Mouse (Mus musculus) embryonic facial prominence, embryonic 10.5 days (tissue): ENCODE data around the gene Kif3b. TPM values are rescaled to one million over a fixed set of nuclear protein-coding genes. Genes with fewer than 3 reads are reported as not detected.
"Not testable (repeated sequence)": the region's sequence is repeated elsewhere in the genome, so short reads cannot be mapped to it uniquely, and the experiment has no call there.

ENCODE experiments used
- DNase-seq: peaks from one replicate; pipeline ENCODE4 v3.0.0-alpha.2; 2017; ENCODE audit warnings: low spot score
- H3K27ac ChIP-seq: fragments of 300-500 bp; sonication (generic); replicated peaks from 2 replicates; pipeline ENCODE4 v1.5.1; 2016; ENCODE audit warnings: mild to moderate bottlenecking
- H3K27me3 ChIP-seq: fragments of 300-500 bp; sonication (generic); replicated peaks from 2 replicates; pipeline ENCODE4 v1.6.1; 2016; ENCODE audit warnings: low read depth, mild to moderate bottlenecking; ENCODE audit not compliant: poor library complexity, severe bottlenecking
- H3K36me3 ChIP-seq: fragments of 300-500 bp; sonication (generic); replicated peaks from 2 replicates; pipeline ENCODE4 v1.6.1; 2016; ENCODE audit warnings: mild to moderate bottlenecking, moderate library complexity
- H3K4me1 ChIP-seq: fragments of 300-500 bp; sonication (generic); 2 replicates; pipeline ENCODE4 v1.6.1; 2016
- H3K4me3 ChIP-seq: fragments of 300-500 bp; sonication (generic); 2 replicates; pipeline ENCODE4 v1.5.1; 2016; ENCODE audit warnings: mild to moderate bottlenecking, moderate library complexity
- H3K9me3 ChIP-seq: fragments of 300-500 bp; sonication (generic); 2 replicates; pipeline ENCODE4 v1.6.1; 2016; ENCODE audit warnings: mild to moderate bottlenecking
- WGBS: fragments of 180-500 bp; shearing (Covaris S2); methylation state at CpG from one replicate; pipeline ENCODE4 v1.1.7; 2016; 5-methylcytosine and 5-hydroxymethylcytosine counted together
- polyA plus RNA-seq: library from polyadenylated mRNA; unstranded; fragments of >200 nt; fragmentation: Nextera tagmentation; extraction: Ambion mirVana; gene quantifications from 2 replicates; pipeline ENCODE4 v1.2.1, GENCODE M21; 2016

Gene Kif3b
- polyA plus RNA-seq, 1 experiment from 2014 or later, result 6.4 TPM

DNA sequence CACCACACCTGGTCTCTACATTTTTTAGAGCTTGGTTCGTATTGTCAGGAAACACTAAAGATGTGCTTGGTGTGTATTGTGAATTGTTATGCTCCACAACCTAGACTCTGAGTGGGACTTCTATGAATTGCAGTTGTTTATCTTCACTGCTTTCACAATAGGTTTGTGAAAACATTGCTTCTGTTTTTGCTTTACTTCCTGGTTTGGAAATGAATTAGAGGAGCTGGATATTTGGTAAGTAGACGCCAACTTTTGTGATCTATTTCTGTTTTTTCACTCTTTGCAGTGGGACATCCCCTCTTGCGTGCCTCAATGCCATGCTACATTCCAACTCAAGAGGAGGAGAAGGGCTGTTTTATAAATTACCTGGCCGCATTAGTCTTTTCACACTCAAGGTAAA lies 65.6 kb downstream of the Kif3b start:
- no peak for DNase-seq
- H3K36me3 ChIP-seq, result peaks cover 98% of the 10 kb centered on the region

DNA sequence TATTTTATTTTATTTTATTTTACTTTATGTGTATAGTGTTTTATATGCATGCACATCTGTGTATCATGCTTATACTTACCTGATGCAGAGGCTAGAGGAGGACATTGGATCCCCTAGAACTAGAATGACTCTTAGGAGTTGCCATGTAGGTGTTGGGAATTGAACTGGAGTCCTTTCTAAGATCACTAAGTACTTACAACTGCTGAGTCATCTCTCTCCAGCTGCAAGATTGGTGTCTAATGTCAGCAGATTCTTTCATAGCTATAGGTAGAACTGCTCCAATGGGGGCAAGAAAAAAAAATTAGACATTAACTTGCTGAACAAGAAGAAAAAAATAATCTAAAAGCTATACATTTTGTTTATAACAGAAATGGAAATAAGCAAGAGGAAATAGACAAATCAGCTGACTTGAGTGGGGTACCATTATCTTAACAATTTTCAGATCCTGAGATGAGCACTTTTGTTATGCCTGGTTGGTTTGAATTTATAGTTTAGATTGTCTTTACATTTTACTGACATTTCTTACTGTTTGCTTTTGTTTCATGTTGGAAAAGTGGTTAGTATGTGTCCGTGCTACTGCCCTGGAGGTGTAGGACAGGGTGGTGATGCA lies 70.0 kb downstream of the Kif3b start:
- H3K36me3 ChIP-seq, result peaks cover 96% of the 10 kb centered on the region

More for the DNA sequence above, 65.6 kb downstream of the Kif3b start:
- H3K4me3 ChIP-seq, result no peak overlapping the region
- no peaks in the 10 kb centered on the region for H3K4me1 ChIP-seq
- no peak overlapping the region for H3K27ac ChIP-seq
- WGBS, result 95% methylated on average over 4 of the region's 4 CpGs
- no peaks in the 10 kb centered on the region for H3K9me3 ChIP-seq
- H3K27me3 ChIP-seq, result no peaks in the 10 kb centered on the region

DNA sequence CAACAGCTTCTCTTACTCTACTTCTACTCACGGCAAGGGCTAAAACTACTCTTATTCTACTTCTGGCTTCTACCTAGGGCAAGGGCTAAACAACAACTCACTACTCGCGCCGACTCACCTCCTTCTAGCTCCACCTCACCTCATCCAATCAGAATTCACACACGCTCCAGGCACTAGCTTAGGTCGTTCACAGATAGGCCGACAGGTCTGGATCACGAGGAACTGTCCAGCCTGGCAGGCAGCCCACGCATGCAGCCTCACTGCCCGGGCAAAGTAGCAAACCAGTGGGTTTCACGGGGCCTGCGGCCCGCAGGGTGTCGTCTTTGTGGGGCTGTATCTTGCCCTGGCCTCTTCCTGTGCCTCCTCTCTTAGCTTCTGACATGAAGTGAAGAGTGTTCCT lies 73.3 kb downstream of the Kif3b start:
- peaks cover 96% of the 10 kb centered on the region for H3K36me3 ChIP-seq
- not testable (repeated sequence) for H3K9me3 ChIP-seq, H3K27me3 ChIP-seq, H3K27ac ChIP-seq, DNase-seq, H3K4me3 ChIP-seq, H3K4me1 ChIP-seq
- 91% methylated on average over 14 of the region's 14 CpGs for WGBS

More for the DNA sequence above, 70.0 kb downstream of the Kif3b start:
- no peaks in the 10 kb centered on the region for H3K9me3 ChIP-seq
- no peaks in the 10 kb centered on the region for H3K4me1 ChIP-seq
- H3K27me3 ChIP-seq, result no peaks in the 10 kb centered on the region
- H3K27ac ChIP-seq, result no peak overlapping the region
- WGBS, result 86% methylated on average over 1 of the region's 1 CpGs
- no peak overlapping the region for H3K4me3 ChIP-seq
- no peak for DNase-seq

DNA sequence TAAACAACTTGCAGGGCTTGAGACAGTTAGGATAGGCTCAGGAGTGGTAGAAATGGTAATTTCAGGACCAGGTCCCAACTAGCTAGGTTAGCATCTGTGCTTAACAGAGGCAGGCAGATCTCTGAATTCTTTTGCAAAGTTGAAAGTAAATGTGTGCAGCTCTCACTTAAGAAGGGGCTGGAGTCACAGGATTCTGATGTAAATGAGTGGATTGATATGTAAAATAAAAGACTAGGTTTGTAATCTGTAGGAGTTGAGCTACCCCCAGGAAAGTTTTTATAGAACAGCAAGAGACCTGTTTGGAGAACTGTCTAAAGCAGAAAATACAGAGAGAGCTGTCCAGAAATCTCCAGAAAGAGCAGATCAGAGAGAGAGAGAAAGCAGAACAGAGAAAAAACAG lies 79.7 kb downstream of the Kif3b start:
- Histone ChIP-seq H3K4me3 (no peak overlapping the region), H3K36me3 (peaks cover 73% of the 10 kb centered on the region), H3K9me3 (no peaks in the 10 kb centered on the region), H3K27ac (no peak overlapping the region), H3K4me1 (no peaks in the 10 kb centered on the region), H3K27me3 (no peaks in the 10 kb centered on the region)
- no peak for DNase-seq

DNA sequence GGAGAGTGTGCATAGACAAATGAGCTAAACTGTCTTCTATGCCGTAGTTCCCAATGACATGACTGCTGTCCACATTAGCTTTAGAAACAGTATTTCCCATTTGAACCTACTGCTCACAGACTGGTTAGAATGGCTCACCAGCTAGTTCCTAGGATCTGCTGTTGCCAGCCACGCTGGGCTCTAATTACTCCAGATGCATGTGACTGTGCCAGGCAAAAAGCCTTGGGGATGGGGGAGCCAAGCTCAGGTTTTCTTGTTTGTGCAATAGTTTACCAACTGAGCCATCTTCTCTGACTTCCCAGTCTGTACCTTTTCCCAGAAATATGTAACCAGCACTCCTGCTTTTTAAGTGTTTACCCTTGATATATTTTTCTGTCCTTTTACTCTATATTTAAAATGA lies 84.2 kb downstream of the Kif3b start:
- Histone ChIP-seq H3K36me3 (peaks cover 63% of the 10 kb centered on the region), H3K9me3 (no peaks in the 10 kb centered on the region), H3K27me3 (no peaks in the 10 kb centered on the region), H3K4me3 (no peak overlapping the region), H3K4me1 (no peaks in the 10 kb centered on the region), H3K27ac (no peak overlapping the region)
- 82% methylated on average over 2 of the region's 2 CpGs for WGBS
- no peak for DNase-seq

DNA sequence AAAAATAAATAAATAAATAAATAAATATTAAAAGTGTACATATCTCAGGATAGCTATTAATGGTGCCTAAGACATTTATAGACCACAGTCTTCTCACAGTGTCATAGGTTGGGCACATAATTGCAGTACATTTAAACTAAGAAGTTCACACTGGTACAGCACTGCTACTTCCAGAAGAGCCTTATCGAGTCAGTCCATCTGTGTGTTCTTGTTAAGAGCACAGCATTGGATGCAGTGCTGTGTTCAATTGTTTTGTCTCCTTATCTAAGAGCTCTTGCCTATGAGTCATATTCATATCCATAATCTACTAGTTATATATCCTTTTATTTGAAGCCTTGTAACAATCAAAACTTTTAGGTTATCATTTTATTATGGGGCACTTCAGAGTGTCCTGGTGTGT lies 89.3 kb downstream of the Kif3b start:
- DNase-seq, result no peak
- H3K4me1 ChIP-seq, result no peaks in the 10 kb centered on the region
- H3K27ac ChIP-seq, result no peak overlapping the region
- H3K4me3 ChIP-seq, result no peak overlapping the region
- 99% methylated on average over 1 of the region's 1 CpGs for WGBS
- H3K36me3 ChIP-seq, result peaks cover 82% of the 10 kb centered on the region
- no peaks in the 10 kb centered on the region for H3K9me3 ChIP-seq
- no peaks in the 10 kb centered on the region for H3K27me3 ChIP-seq

Other genes starting within 250 kb of the Kif3b start
- gene Ccm2l, start 225.5 kb upstream of the Kif3b start, polyA plus RNA-seq, result 1.2 TPM in 2 replicates
- gene Hck, start 182.9 kb upstream of the Kif3b start, polyA plus RNA-seq, result 1.3 and 1.4 TPM in 2 replicates
- gene Tm9sf4, start 130.1 kb upstream of the Kif3b start, polyA plus RNA-seq, result 68.2 and 73.0 TPM in 2 replicates
- gene Tspyl3, start 66.0 kb upstream of the Kif3b start, polyA plus RNA-seq, result 8.3 and 10.1 TPM in 2 replicates
- gene Plagl2, start 50.0 kb upstream of the Kif3b start, polyA plus RNA-seq, result 25.6 and 28.1 TPM in 2 replicates
- gene Pofut1, start 49.9 kb upstream of the Kif3b start, polyA plus RNA-seq, result 4.7 and 5.6 TPM in 2 replicates
- gene Asxl1, start 54.4 kb downstream of the Kif3b start, polyA plus RNA-seq, result 14.2 and 14.4 TPM in 2 replicates
- not detected in 2 replicates for gene 4930404H24Rik, start 201.4 kb downstream of the Kif3b start, polyA plus RNA-seq
- 23.5 and 23.7 TPM in 2 replicates for gene Nol4l, start 238.6 kb downstream of the Kif3b start, polyA plus RNA-seq